Comparison of ENCODE assay signal across 8 mouse cellular contexts in the genomic region with DNA sequence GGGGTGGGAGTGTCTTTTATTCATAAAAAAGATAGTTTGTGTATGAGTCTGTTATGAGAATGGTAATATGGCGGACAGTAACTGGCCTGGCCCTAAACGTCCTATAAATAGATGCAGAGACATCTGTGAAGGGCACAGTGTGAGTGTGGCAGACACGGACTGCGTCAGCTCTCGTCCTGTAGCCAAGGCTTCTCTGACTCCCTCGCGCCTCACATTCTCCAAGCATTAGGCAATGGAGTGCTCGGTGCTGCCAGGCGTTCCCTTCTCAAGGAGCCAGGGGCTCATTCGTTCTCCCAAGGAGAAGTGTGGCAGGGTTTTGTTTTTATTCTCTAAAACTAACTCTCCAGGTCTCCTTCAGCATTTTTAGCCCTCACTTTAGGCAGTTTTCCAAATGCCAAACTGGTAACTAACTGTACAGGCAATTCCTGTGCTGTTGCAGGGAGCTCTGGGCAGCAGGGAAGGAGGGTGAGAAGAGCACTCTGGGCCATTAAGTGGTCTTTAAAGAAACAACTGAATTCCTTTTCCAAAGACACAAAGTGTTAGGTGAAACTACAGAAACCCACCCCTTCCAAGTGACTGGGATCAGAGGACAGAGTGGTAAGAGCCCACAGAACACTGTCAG. TPM values are rescaled to one million over a fixed set of nuclear protein-coding genes. Genes with fewer than 3 reads are reported as not detected.
A peak's percentile ranks its signal among the peaks of the same experiment; 100 is the strongest.
DNase-seq lines count a peak whose midpoint lies in the region; ATAC-seq and TF ChIP-seq lines count a peak whose summit lies in the region.

No protein-coding gene starts in this region.

- no peaks in the 10 kb centered on the region for H3K27me3 ChIP-seq in heart, embryonic 12.5 days (replicated peaks)
- no peaks in the 10 kb centered on the region for H3K27me3 ChIP-seq in liver, embryonic 12.5 days (replicated peaks)

- TF ChIP-seq POLR2A in lung, adult 2 months (IDR thresholded peaks at IDR 0.05; ENCODE audit: borderline replicate concordance, extremely low read depth, low read depth, low read length): no peak; the same call in 1 of the 2 replicates

- peaks cover 65% of the 10 kb centered on the region for H3K4me1 ChIP-seq in heart, embryonic 12.5 days (replicated peaks)
- peaks cover 32% of the 10 kb centered on the region for H3K4me1 ChIP-seq in lung, adult 2 months (ENCODE audit: control insufficient read depth, insufficient read depth, low read length)
- H3K4me1 ChIP-seq in liver, embryonic 12.5 days: peaks cover 7% of the 10 kb centered on the region; the same call in 1 of the 2 replicates

- peak overlapping the region; percentile 77 for H3K27ac ChIP-seq in layer of hippocampus, adult 2 months
- H3K27ac ChIP-seq in heart, embryonic 12.5 days (ENCODE audit: poor library complexity, severe bottlenecking): peak overlapping the region; percentile 99
- H3K27ac ChIP-seq in liver, embryonic 12.5 days: no peak overlapping the region

- no peaks in the 10 kb centered on the region for H3K36me3 ChIP-seq in heart, embryonic 12.5 days
- H3K36me3 ChIP-seq in liver, embryonic 12.5 days: no peaks in the 10 kb centered on the region

- ATAC-seq in heart, embryonic 12.5 days (ENCODE audit: insufficient number of reproducible peaks, low FRiP score): peak; percentile 78
- no peak for ATAC-seq in granulocyte monocyte progenitor cell, adult 5-6 weeks (replicated peaks; ENCODE audit: poor library complexity, severe bottlenecking)
- no peak for ATAC-seq in liver, embryonic 12.5 days

- H3K9ac ChIP-seq in heart, embryonic 12.5 days: peak overlapping the region; percentile 58
- H3K9ac ChIP-seq in liver, embryonic 12.5 days: no peak overlapping the region

- no peak for DNase-seq in layer of hippocampus, adult 2 months (ENCODE audit: low spot score in 2 of 2)
- no peak for DNase-seq in layer of hippocampus, postnatal 10 days (ENCODE audit: low spot score in 2 of 2)
- DNase-seq in cerebellum, postnatal 25 days: peak; percentile 68 to 74
- peak; percentile 63 for DNase-seq in lung, adult 2 months
- no peak for DNase-seq in layer of hippocampus, adult 9-10 months (ENCODE audit: low spot score)

- TF ChIP-seq CTCF in layer of hippocampus, adult 2 months (conservative IDR thresholded peaks at IDR 0.05): no peak
- no peak for TF ChIP-seq CTCF in lung, adult 2 months (IDR thresholded peaks at IDR 0.05; ENCODE audit: insufficient read depth, low read length)

- no peaks in the 10 kb centered on the region for H3K9me3 ChIP-seq in heart, embryonic 12.5 days (replicated peaks)
- no peaks in the 10 kb centered on the region for H3K9me3 ChIP-seq in liver, embryonic 12.5 days (replicated peaks)

- no peak overlapping the region; the same call in 1 of the 2 replicates for H3K4me3 ChIP-seq in layer of hippocampus, adult 2 months
- no peak overlapping the region for H3K4me3 ChIP-seq in heart, embryonic 12.5 days
- H3K4me3 ChIP-seq in lung, adult 2 months (replicated peaks; ENCODE audit: extremely low read depth, low read depth, low read length): no peak overlapping the region
- H3K4me3 ChIP-seq in liver, embryonic 12.5 days: no peak overlapping the region

- 19% methylated on average over 10 of the region's 10 CpGs for WGBS in heart, embryonic 12.5 days
- WGBS in lung, adult 2 months: 43% methylated on average over 10 of the region's 10 CpGs
- WGBS in liver, embryonic 12.5 days (ENCODE audit: insufficient replicate concordance): 72% methylated on average over 10 of the region's 10 CpGs

- H3K4me2 ChIP-seq in heart, embryonic 12.5 days: peak overlapping the region; percentile 30; the same call in 1 of the 2 replicates
- H3K4me2 ChIP-seq in liver, embryonic 12.5 days: no peak overlapping the region

RNA-seq across cellular contexts. Expression of gene Rassf8, which starts 22.2 kb away (rescaled TPM):
- 10 to 100 TPM; 25.6 to 26.4 TPM for total RNA-seq in layer of hippocampus, adult 2 months (2021)
- 10 to 100 TPM; 13.5 to 14.1 TPM for total RNA-seq in layer of hippocampus, postnatal 10 days (2021)
- polyA plus RNA-seq in heart, embryonic 12.5 days (2016; fragmentation: Nextera tagmentation; extraction: Ambion mirVana): 8.8 and 10.6 TPM in 2 replicates
- polyA plus RNA-seq in lung, adult 2 months (2012; rRNA removed): 23.0 and 34.2 TPM in 2 replicates
- total RNA-seq in granulocyte monocyte progenitor cell, adult 5-6 weeks (2014; fragmentation: Nextera tagmentation): 13.0 and 15.3 TPM in 2 replicates
- total RNA-seq in granulocyte monocyte progenitor cell, adult 5-6 weeks (2017): 13.5 and 14.1 TPM in 2 replicates
- 0.94 and 1.2 TPM in 2 replicates for polyA plus RNA-seq in liver, embryonic 12.5 days (2016; fragmentation: Nextera tagmentation; extraction: Ambion mirVana)

Comparison
In these comparisons a context has a peak if more than half of its experiments do, and no peak if none do; other contexts are left out.
1. DNase-seq: peak in cerebellum, postnatal 25 days (2 of 2) and lung, adult 2 months (single experiment); none in layer of hippocampus, adult 2 months (0 of 2), layer of hippocampus, postnatal 10 days (0 of 2) and layer of hippocampus, adult 9-10 months (single experiment).